Mouse (Mus musculus) C2C12 (cell line): Measurements from ENCODE around the gene Snap25. TPM values are rescaled to one million over a fixed set of nuclear protein-coding genes. Genes with fewer than 3 reads are reported as not detected.

Experiments
- H3K27me3 ChIP-seq: one replicate; pipeline ENCODE4 v1.6.1; 2011; ENCODE audit not compliant: control insufficient read depth, insufficient read depth, insufficient read length
- H3K36me3 ChIP-seq: one replicate; pipeline ENCODE4 v1.6.1; 2011; ENCODE audit not compliant: control insufficient read depth, insufficient read depth
- H3K4me3 ChIP-seq: one replicate; pipeline ENCODE4 v1.5.1; 2011; ENCODE audit warnings: mild to moderate bottlenecking, control low read depth; ENCODE audit not compliant: poor library complexity, insufficient read depth, severe bottlenecking
- H3K79me2 ChIP-seq: one replicate; pipeline ENCODE4 v1.6.1; 2011; ENCODE audit not compliant: control insufficient read depth, insufficient read depth
- H3K79me3 ChIP-seq: one replicate; pipeline ENCODE4 v1.6.1; 2011; ENCODE audit warnings: low read depth, control low read depth
- H3ac ChIP-seq: one replicate; pipeline ENCODE3; 2011; ENCODE audit warnings: low read depth; ENCODE audit not compliant: control insufficient read depth, insufficient read length
- CEBPB ChIP-seq: IDR thresholded peaks from one replicate; pipeline ENCODE4 v1.6.1; 2011; ENCODE audit warnings: low read depth, mild to moderate bottlenecking, control low read depth, moderate library complexity
- CTCF ChIP-seq: IDR thresholded peaks from one replicate; pipeline ENCODE4 v1.5.1; 2011; ENCODE audit not compliant: control insufficient read depth, insufficient read depth, insufficient read length
- FOSL1 ChIP-seq: IDR thresholded peaks from one replicate; pipeline ENCODE4 v1.8.0; 2011; ENCODE audit warnings: mild to moderate bottlenecking, low read length; ENCODE audit not compliant: poor library complexity, insufficient read depth, severe bottlenecking
- MAX ChIP-seq: IDR thresholded peaks from one replicate; pipeline ENCODE4 v1.6.1; 2011; ENCODE audit warnings: mild to moderate bottlenecking, control low read depth
- MYOD1 ChIP-seq: IDR thresholded peaks from one replicate; pipeline ENCODE4 v1.6.1; 2011; ENCODE audit warnings: low read depth; ENCODE audit not compliant: control insufficient read depth, insufficient read length
- MYOG ChIP-seq: IDR thresholded peaks from one replicate; pipeline ENCODE4 v1.6.1; 2011; ENCODE audit not compliant: control insufficient read depth, insufficient read length; ENCODE audit errors: extremely low read depth
- USF1 ChIP-seq: IDR thresholded peaks from one replicate; pipeline ENCODE4 v1.6.1; 2011; ENCODE audit warnings: low read depth, mild to moderate bottlenecking, control low read depth, moderate library complexity
- polyA plus RNA-seq: library from polyadenylated mRNA; unstranded; fragments of >200 nt; fragmentation: generic; extraction: Trizol; gene quantifications from one replicate; pipeline ENCODE4 v1.2.1, GENCODE M21; 2012; ENCODE audit warnings: missing spikeins

Snap25 gene
- polyA plus RNA-seq, 1 experiment, result not detected

- Histone ChIP-seq H3K79me2 (no peaks in the 10 kb centered on the region), H3K79me3 (no peaks in the 10 kb centered on the region), H3K27me3 (no peaks in the 10 kb centered on the region), H3ac (no peak overlapping the region), H3K36me3 (no peaks in the 10 kb centered on the region), H3K4me3 (no peak overlapping the region)
- no peak for TF ChIP-seq CTCF
- no peak for TF ChIP-seq MYOG
- TF ChIP-seq FOSL1, result no peak
- no peak for TF ChIP-seq CEBPB
- no peak for TF ChIP-seq USF1
- TF ChIP-seq MAX, result no peak
These were observed 27.1 kb upstream of the Snap25 start for GRCm38 (mm10) chr2:136686195-136686594.

GRCm38 (mm10) chr2:136687316-136687715 is 25.9 kb upstream of the Snap25 start:
- Histone ChIP-seq H3K36me3 (no peaks in the 10 kb centered on the region), H3ac (no peak overlapping the region), H3K4me3 (no peak overlapping the region), H3K27me3 (no peaks in the 10 kb centered on the region), H3K79me2 (no peaks in the 10 kb centered on the region), H3K79me3 (no peaks in the 10 kb centered on the region)
- TF ChIP-seq MAX, result no peak
- TF ChIP-seq FOSL1, result no peak
- TF ChIP-seq USF1, result no peak
- TF ChIP-seq MYOG, result no peak
- TF ChIP-seq CEBPB, result no peak
- TF ChIP-seq MYOD1, result no peak
- no peak for TF ChIP-seq CTCF

GRCm38 (mm10) chr2:136689476-136689875 is 23.8 kb upstream of the Snap25 start:
- Histone ChIP-seq H3K27me3 (no peaks in the 10 kb centered on the region), H3K79me3 (no peaks in the 10 kb centered on the region), H3ac (no peak overlapping the region), H3K4me3 (no peak overlapping the region), H3K79me2 (no peaks in the 10 kb centered on the region), H3K36me3 (no peaks in the 10 kb centered on the region)
- TF ChIP-seq MYOG, result no peak
- TF ChIP-seq CTCF, result no peak
- no peak for TF ChIP-seq MAX
- TF ChIP-seq USF1, result no peak
- no peak for TF ChIP-seq MYOD1
- no peak for TF ChIP-seq CEBPB
- TF ChIP-seq FOSL1, result no peak

GRCm38 (mm10) chr2:136691681-136692080 is 21.6 kb upstream of the Snap25 start:
- Histone ChIP-seq H3K79me2 (no peaks in the 10 kb centered on the region), H3K36me3 (no peaks in the 10 kb centered on the region), H3K4me3 (no peak overlapping the region), H3K27me3 (no peaks in the 10 kb centered on the region), H3K79me3 (no peaks in the 10 kb centered on the region), H3ac (no peak overlapping the region)
- no peak for TF ChIP-seq MAX
- TF ChIP-seq MYOD1, result no peak
- no peak for TF ChIP-seq CEBPB
- TF ChIP-seq USF1, result no peak
- TF ChIP-seq MYOG, result no peak
- TF ChIP-seq CTCF, result no peak
- TF ChIP-seq FOSL1, result no peak

GRCm38 (mm10) chr2:136699429-136700227 is 13.6 kb upstream of the Snap25 start:
- TF ChIP-seq FOSL1 (no peak), CEBPB (no peak), USF1 (no peak), CTCF (no peak), MAX (no peak), MYOD1 (no peak)
- no peaks in the 10 kb centered on the region for H3K79me2 ChIP-seq
- no peaks in the 10 kb centered on the region for H3K27me3 ChIP-seq
- H3K36me3 ChIP-seq, result no peaks in the 10 kb centered on the region
- no peak overlapping the region for H3ac ChIP-seq
- no peak overlapping the region for H3K4me3 ChIP-seq
- H3K79me3 ChIP-seq, result no peaks in the 10 kb centered on the region

- Histone ChIP-seq H3ac (no peak overlapping the region), H3K79me2 (no peaks in the 10 kb centered on the region), H3K36me3 (no peaks in the 10 kb centered on the region), H3K4me3 (no peak overlapping the region), H3K79me3 (no peaks in the 10 kb centered on the region), H3K27me3 (no peaks in the 10 kb centered on the region)
- TF ChIP-seq CTCF (no peak), MAX (no peak), CEBPB (no peak), MYOG (no peak), MYOD1 (no peak), USF1 (no peak), FOSL1 (no peak)
These were observed 9.9 kb upstream of the Snap25 start for GRCm38 (mm10) chr2:136703376-136703775.
